Mouse (Mus musculus): ENCODE measurements at regions not wholly inside any gene's neighbourhood (a gene's known extent, or its start where the extent isn't known, plus 50 kb on each side); places are given as distances from the start of the nearest gene placed in this dataset.
"Not testable (repeated sequence)": the region's sequence is repeated elsewhere in the genome, so short reads cannot be mapped to it uniquely, and the experiment has no call there.

- Histone ChIP-seq H3K9ac (replicated peaks; ENCODE audit: low read length) (no peak overlapping the region), H3K27me3 (ENCODE audit: insufficient read depth, low read length) (no peaks in the 10 kb centered on the region), H3K36me3 (ENCODE audit: insufficient read depth, low read length) (no peaks in the 10 kb centered on the region), H3K27ac (ENCODE audit: low read length) (no peak overlapping the region), H3K4me2 (replicated peaks; ENCODE audit: low read depth, low read length) (no peak overlapping the region), H3K4me1 (ENCODE audit: insufficient read depth, low read length) (no peaks in the 10 kb centered on the region), H3K4me3 (ENCODE audit: low read length) (no peak overlapping the region), H3K9me3 (ENCODE audit: low read length) (no peaks in the 10 kb centered on the region)
- 97% methylated on average over 4 of the region's 4 CpGs for WGBS
- no peak for ATAC-seq (ENCODE audit: low FRiP score, low TSS enrichment)
Measured at GRCm38 (mm10) chr11:121894801-121895200, 64.8 kb downstream of the Ptchd3 start.

DNA sequence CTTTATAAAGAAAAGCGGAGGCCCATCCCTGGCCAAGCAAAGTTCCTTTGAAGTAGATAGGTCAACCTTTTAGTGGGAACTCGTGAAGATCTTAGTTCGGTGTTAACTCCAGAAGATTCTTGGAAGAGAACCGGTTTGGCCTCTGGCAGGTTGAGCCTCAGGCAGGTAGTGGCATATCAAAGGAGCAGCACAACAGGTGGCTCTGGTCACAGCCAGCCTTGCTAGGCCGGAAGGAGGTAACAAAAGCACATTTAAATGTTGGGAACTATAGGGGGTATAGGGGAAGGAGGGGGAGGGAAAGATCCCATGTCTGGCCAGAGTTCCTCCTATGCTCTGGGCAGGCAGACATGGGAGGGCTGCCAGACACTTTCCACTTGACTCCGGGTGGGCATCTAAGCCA, 74.3 kb downstream of the Ptchd3 start:
- H3K27ac ChIP-seq (ENCODE audit: low read length); ATAC-seq (ENCODE audit: low FRiP score, low TSS enrichment); H3K4me3 ChIP-seq (ENCODE audit: low read length); H3K27me3 ChIP-seq (ENCODE audit: insufficient read depth, low read length); H3K9me3 ChIP-seq (ENCODE audit: low read length); H3K4me2 ChIP-seq (replicated peaks; ENCODE audit: low read depth, low read length); H3K36me3 ChIP-seq (ENCODE audit: insufficient read depth, low read length); H3K9ac ChIP-seq (replicated peaks; ENCODE audit: low read length); H3K4me1 ChIP-seq (ENCODE audit: insufficient read depth, low read length): not testable (repeated sequence)
- 71% methylated on average over 6 of the region's 6 CpGs for WGBS

- ATAC-seq (ENCODE audit: low FRiP score, low TSS enrichment); H3K4me1 ChIP-seq (ENCODE audit: insufficient read depth, low read length); H3K9me3 ChIP-seq (ENCODE audit: low read length); H3K36me3 ChIP-seq (ENCODE audit: insufficient read depth, low read length); H3K4me2 ChIP-seq (replicated peaks; ENCODE audit: low read depth, low read length); H3K27ac ChIP-seq (ENCODE audit: low read length); H3K4me3 ChIP-seq (ENCODE audit: low read length); H3K27me3 ChIP-seq (ENCODE audit: insufficient read depth, low read length); H3K9ac ChIP-seq (replicated peaks; ENCODE audit: low read length): not testable (repeated sequence)
- 81% methylated on average over 10 of the region's 10 CpGs for WGBS
Measured at GRCm38 (mm10) chr11:121924631-121925030, 94.6 kb downstream of the Ptchd3 start.

DNA sequence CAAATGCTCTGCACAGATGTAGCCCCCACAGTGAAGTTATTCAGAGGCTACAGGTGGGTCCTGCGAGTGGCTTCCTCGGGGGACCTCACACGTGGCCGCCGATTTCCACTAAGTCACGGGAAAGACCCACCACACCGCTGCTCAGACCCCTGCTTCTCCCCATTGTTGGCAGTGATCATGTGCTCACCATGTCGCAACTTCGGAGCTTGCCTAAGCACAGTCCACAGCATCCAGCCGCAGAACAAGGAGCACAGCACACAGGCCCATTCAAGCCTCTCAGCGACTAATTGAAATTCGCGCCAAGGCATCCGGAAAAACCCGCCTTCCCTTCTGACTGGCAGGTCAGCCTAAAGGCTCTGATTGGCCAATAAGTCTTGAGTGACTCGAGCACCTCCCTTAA, 95.0 kb downstream of the Ptchd3 start:
- not testable (repeated sequence) for H3K9me3 ChIP-seq (ENCODE audit: low read length); H3K9ac ChIP-seq (replicated peaks; ENCODE audit: low read length); H3K4me3 ChIP-seq (ENCODE audit: low read length); H3K36me3 ChIP-seq (ENCODE audit: insufficient read depth, low read length); H3K4me1 ChIP-seq (ENCODE audit: insufficient read depth, low read length); H3K27ac ChIP-seq (ENCODE audit: low read length); ATAC-seq (ENCODE audit: low FRiP score, low TSS enrichment); H3K27me3 ChIP-seq (ENCODE audit: insufficient read depth, low read length)
- 0 out of 2 replicates have a peak overlapping the region, but pooled peaks have one; percentile 18 for H3K4me2 ChIP-seq (replicated peaks; ENCODE audit: low read depth, low read length)
- 49% methylated on average over 15 of the region's 16 CpGs for whole genome bisulfite sequencing

GRCm38 (mm10) chr11:121951726-121952125, 121.7 kb downstream of the Ptchd3 start:
- not testable (repeated sequence) for H3K27ac ChIP-seq (ENCODE audit: low read length); H3K4me3 ChIP-seq (ENCODE audit: low read length); ATAC-seq (ENCODE audit: low FRiP score, low TSS enrichment); H3K36me3 ChIP-seq (ENCODE audit: insufficient read depth, low read length); H3K27me3 ChIP-seq (ENCODE audit: insufficient read depth, low read length); H3K4me2 ChIP-seq (replicated peaks; ENCODE audit: low read depth, low read length); H3K4me1 ChIP-seq (ENCODE audit: insufficient read depth, low read length); H3K9ac ChIP-seq (replicated peaks; ENCODE audit: low read length); H3K9me3 ChIP-seq (ENCODE audit: low read length)
- WGBS, result 63% methylated on average over 6 of the region's 6 CpGs

GRCm38 (mm10) chr11:121956367-121957235, 126.6 kb downstream of the Ptchd3 start:
- ATAC-seq (ENCODE audit: low FRiP score, low TSS enrichment); H3K36me3 ChIP-seq (ENCODE audit: insufficient read depth, low read length); H3K4me1 ChIP-seq (ENCODE audit: insufficient read depth, low read length); H3K9me3 ChIP-seq (ENCODE audit: low read length); H3K27me3 ChIP-seq (ENCODE audit: insufficient read depth, low read length); H3K27ac ChIP-seq (ENCODE audit: low read length): not testable (repeated sequence)
- Histone ChIP-seq H3K4me2 (replicated peaks; ENCODE audit: low read depth, low read length) (peak overlapping the region; percentile 46), H3K4me3 (ENCODE audit: low read length) (peak overlapping the region; percentile 35), H3K9ac (replicated peaks; ENCODE audit: low read length) (0 out of 2 replicates have a peak overlapping the region, but pooled peaks have one; percentile 31)
- 12% methylated on average over 19 of the region's 20 CpGs for WGBS

- not testable (repeated sequence) for H3K36me3 ChIP-seq (ENCODE audit: insufficient read depth, low read length); H3K27me3 ChIP-seq (ENCODE audit: insufficient read depth, low read length); H3K4me1 ChIP-seq (ENCODE audit: insufficient read depth, low read length); H3K27ac ChIP-seq (ENCODE audit: low read length); H3K4me3 ChIP-seq (ENCODE audit: low read length); ATAC-seq (ENCODE audit: low FRiP score, low TSS enrichment); H3K9ac ChIP-seq (replicated peaks; ENCODE audit: low read length); H3K4me2 ChIP-seq (replicated peaks; ENCODE audit: low read depth, low read length); H3K9me3 ChIP-seq (ENCODE audit: low read length)
- WGBS, result 38% methylated on average over 5 of the region's 5 CpGs
Measured at GRCm38 (mm10) chr11:121958735-121959134, 128.7 kb downstream of the Ptchd3 start.

- H3K4me1 ChIP-seq (ENCODE audit: insufficient read depth, low read length); H3K9ac ChIP-seq (replicated peaks; ENCODE audit: low read length); H3K27ac ChIP-seq (ENCODE audit: low read length); H3K36me3 ChIP-seq (ENCODE audit: insufficient read depth, low read length); H3K4me2 ChIP-seq (replicated peaks; ENCODE audit: low read depth, low read length); H3K4me3 ChIP-seq (ENCODE audit: low read length); H3K27me3 ChIP-seq (ENCODE audit: insufficient read depth, low read length); H3K9me3 ChIP-seq (ENCODE audit: low read length); ATAC-seq (ENCODE audit: low FRiP score, low TSS enrichment): not testable (repeated sequence)
Measured at GRCm38 (mm10) chr11:121964111-121964510, 134.1 kb downstream of the Ptchd3 start.

DNA sequence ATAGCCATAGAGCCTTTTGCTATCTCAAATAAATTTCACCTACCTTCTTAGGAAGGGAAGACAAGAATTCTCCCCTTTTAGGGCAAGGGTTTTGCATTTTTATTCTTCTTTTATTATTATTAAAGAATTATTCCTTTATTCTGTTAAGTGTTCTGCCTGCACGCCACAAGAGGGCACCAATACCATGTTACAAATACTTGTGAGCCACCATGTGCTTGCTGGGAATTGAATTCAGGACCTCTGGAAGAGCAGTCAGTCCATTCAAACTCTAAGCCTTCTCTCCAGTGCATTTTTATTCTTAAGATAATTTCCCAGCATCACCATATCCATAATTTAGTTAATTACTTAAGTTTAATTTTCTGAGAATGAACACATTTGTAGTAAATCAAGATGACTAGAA, 135.9 kb downstream of the Ptchd3 start:
- H3K27me3 ChIP-seq (ENCODE audit: insufficient read depth, low read length); H3K27ac ChIP-seq (ENCODE audit: low read length); H3K36me3 ChIP-seq (ENCODE audit: insufficient read depth, low read length); H3K4me1 ChIP-seq (ENCODE audit: insufficient read depth, low read length); H3K9ac ChIP-seq (replicated peaks; ENCODE audit: low read length); H3K9me3 ChIP-seq (ENCODE audit: low read length); H3K4me2 ChIP-seq (replicated peaks; ENCODE audit: low read depth, low read length); H3K4me3 ChIP-seq (ENCODE audit: low read length); ATAC-seq (ENCODE audit: low FRiP score, low TSS enrichment): not testable (repeated sequence)
- WGBS, result 0% methylated on average over 1 of the region's 1 CpGs
